Mouse (Mus musculus) cortical plate, adult 2 months (tissue): Measurements from ENCODE around the gene Tnr. TPM values are rescaled to one million over a fixed set of nuclear protein-coding genes. Genes with fewer than 3 reads are reported as not detected.

Experiments used
- H3K27ac ChIP-seq: fragments of 200-500 bp; 2 replicates; pipeline ENCODE4 v1.5.1; 2012; ENCODE audit warnings: low read length, control low read depth, inconsistent platforms; ENCODE audit not compliant: insufficient read depth
- H3K4me1 ChIP-seq: fragments of 200-500 bp; 2 replicates; pipeline ENCODE4 v1.6.1; 2011; ENCODE audit warnings: low read length; ENCODE audit not compliant: control insufficient read depth, insufficient read depth
- H3K4me3 ChIP-seq: fragments of 200-500 bp; 2 replicates; pipeline ENCODE4 v1.5.1; 2011; ENCODE audit warnings: mild to moderate bottlenecking, low read length, control low read depth; ENCODE audit not compliant: insufficient read depth
- CTCF ChIP-seq: fragments of 200-500 bp; IDR thresholded peaks from 2 replicates; pipeline ENCODE4 v1.5.1; 2011; ENCODE audit warnings: mild to moderate bottlenecking, control low read depth, low read length; ENCODE audit not compliant: insufficient read depth; ENCODE audit errors: extremely low read depth
- POLR2A ChIP-seq: fragments of 200-500 bp; IDR thresholded peaks from 2 replicates; pipeline ENCODE4 v1.6.1; 2011; ENCODE audit warnings: mild to moderate bottlenecking, low read length, control low read depth; ENCODE audit not compliant: insufficient read depth; ENCODE audit errors: extremely low read depth
- polyA plus RNA-seq: library from polyadenylated mRNA; depleted of rRNA; stranded (reverse); fragments of >200 nt; gene quantifications from 2 replicates; pipeline ENCODE4 v1.2.3, GENCODE M21; 2012

Tnr gene
- polyA plus RNA-seq, 1 experiment: 32.1 TPM

DNA sequence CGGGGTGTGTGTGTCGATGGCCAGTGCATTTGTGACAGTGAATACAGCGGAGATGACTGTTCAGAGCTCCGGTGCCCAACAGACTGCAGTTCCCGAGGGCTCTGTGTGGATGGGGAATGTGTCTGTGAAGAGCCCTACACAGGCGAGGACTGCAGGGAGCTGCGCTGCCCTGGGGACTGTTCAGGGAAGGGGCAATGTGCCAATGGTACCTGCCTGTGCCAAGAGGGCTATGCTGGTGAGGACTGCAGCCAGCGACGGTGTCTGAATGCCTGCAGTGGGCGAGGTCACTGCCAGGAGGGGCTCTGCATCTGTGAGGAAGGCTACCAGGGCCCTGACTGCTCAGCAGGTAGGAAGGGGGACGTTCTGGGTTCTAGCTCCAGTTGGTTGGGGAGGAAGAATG, 328.5 kb downstream of the Tnr start:
- peaks cover 2% of the 10 kb centered on the region; the same call in 1 of the 2 replicates for H3K4me1 ChIP-seq
- TF ChIP-seq CTCF: no peak

DNA sequence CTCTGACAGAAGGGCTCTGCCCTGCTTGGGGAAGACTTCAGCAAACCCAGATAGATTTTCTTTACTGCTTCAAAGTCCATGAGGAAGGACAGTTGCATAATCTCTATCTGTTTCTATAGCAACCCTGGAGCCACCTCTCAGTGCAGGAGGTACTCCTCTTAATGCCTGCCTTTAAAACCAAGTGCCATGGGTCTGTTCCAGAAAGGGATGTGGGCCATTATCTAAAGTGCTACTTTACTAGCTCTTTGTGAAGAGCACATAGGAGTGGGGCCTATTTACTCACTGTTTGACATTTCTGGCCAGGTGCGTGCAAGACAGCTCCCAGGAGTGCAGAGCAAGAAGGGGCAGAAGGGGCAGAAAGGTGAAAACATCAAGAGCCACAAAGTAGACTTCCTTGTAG, 330.7 kb downstream of the Tnr start:
- TF ChIP-seq CTCF (no peak), POLR2A (no peak)
- peaks cover 2% of the 10 kb centered on the region; the same call in 1 of the 2 replicates for H3K4me1 ChIP-seq
- no peak overlapping the region for H3K4me3 ChIP-seq
- no peak overlapping the region for H3K27ac ChIP-seq

More for the DNA sequence above, 328.5 kb downstream of the Tnr start:
- Histone ChIP-seq H3K4me3 (no peak overlapping the region), H3K27ac (no peak overlapping the region)

- TF ChIP-seq CTCF: no peak
- Histone ChIP-seq H3K4me3 (no peak overlapping the region), H3K4me1 (no peaks in the 10 kb centered on the region), H3K27ac (no peak overlapping the region)
These were observed 338.4 kb downstream of the Tnr start for GRCm38 (mm10) chr1:159861782-159862474.

GRCm38 (mm10) chr1:159865696-159866095, 342.1 kb downstream of the Tnr start:
- H3K4me1 ChIP-seq: no peaks in the 10 kb centered on the region
- TF ChIP-seq POLR2A (no peak), CTCF (no peak)
- no peak overlapping the region for H3K27ac ChIP-seq
- no peak overlapping the region for H3K4me3 ChIP-seq

- H3K4me1 ChIP-seq: peaks cover 4% of the 10 kb centered on the region; the same call in 1 of the 2 replicates
- no peak overlapping the region for H3K4me3 ChIP-seq
- no peak overlapping the region for H3K27ac ChIP-seq
- TF ChIP-seq CTCF: no peak
- TF ChIP-seq POLR2A: no peak
These were observed 346.3 kb downstream of the Tnr start for GRCm38 (mm10) chr1:159869619-159870441.

DNA sequence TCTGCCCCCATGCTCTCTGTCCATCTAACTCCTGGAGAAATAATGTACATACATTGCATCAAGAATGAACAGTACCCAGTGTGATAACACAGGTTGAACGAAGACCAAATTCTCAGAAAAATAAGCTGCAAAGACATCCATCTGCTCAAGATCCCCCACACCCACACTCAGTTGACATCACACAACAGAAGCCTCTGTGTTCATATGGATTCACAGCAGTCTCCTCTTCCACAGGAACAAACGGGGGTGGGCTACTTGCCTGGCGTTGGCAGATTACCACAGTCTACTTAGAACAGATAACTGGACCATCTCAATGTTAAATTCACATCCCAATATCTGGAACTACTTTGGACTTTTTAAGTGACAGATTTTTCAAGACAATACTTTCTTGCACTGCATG, 349.3 kb downstream of the Tnr start:
- Histone ChIP-seq H3K4me1 (peaks cover 4% of the 10 kb centered on the region; the same call in 1 of the 2 replicates), H3K4me3 (no peak overlapping the region), H3K27ac (no peak overlapping the region)
- TF ChIP-seq POLR2A: no peak
- TF ChIP-seq CTCF: no peak

GRCm38 (mm10) chr1:159878681-159879080, 355.1 kb downstream of the Tnr start:
- Histone ChIP-seq H3K27ac (no peak overlapping the region), H3K4me1 (no peaks in the 10 kb centered on the region; the same call in 1 of the 2 replicates), H3K4me3 (no peak overlapping the region)
- TF ChIP-seq CTCF (peak; percentile 31; the same call in 1 of the 2 replicates), POLR2A (no peak)

DNA sequence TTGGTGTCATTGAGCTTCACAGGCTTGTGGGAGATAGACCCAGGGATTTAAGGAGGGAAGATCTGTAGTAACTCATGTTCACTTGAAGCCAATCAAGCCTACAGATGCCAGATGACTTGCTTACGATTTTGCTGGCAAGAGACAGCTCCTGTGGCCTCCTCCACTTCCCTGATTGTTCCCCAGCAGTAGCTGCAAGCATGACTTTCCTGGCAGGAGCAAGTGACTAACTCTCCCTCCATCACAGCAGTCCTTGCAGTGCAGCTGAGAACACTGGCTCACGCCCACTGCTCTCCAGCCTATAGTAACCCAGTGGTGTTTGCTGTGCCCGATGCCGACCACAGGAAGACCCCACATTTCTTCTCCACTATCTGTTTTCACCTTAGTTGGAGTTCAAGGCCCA, 356.3 kb downstream of the Tnr start:
- Histone ChIP-seq H3K27ac (no peak overlapping the region), H3K4me1 (no peaks in the 10 kb centered on the region; the same call in 1 of the 2 replicates), H3K4me3 (no peak overlapping the region)
- TF ChIP-seq POLR2A (no peak), CTCF (no peak)

- Histone ChIP-seq H3K4me1 (peaks cover 2% of the 10 kb centered on the region), H3K27ac (no peak overlapping the region), H3K4me3 (no peak overlapping the region)
- TF ChIP-seq CTCF: no peak
- no peak for TF ChIP-seq POLR2A
These were observed 361.9 kb downstream of the Tnr start for GRCm38 (mm10) chr1:159885476-159885875.

DNA sequence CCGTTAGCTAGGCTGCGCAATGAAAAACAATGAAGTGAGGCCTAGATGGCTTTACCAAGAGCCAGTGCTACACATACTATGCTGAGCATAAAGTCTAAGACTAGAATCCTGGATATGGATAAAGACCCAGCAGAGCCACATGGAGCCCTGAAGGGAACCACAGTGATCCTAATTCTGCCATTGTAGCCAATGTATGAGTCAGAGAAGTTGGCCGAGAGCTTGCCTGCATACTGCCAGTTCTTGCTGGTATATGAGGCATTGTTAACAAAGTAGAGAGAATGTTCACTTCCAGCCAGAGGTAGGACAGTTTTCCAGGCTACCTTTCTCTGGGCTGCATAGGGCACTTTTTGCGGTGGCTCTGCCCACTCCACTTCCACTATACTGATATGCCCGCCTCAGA, 365.0 kb downstream of the Tnr start:
- H3K27ac ChIP-seq: no peak overlapping the region

More for the DNA sequence above, 365.0 kb downstream of the Tnr start:
- Histone ChIP-seq H3K4me3 (no peak overlapping the region), H3K4me1 (peaks cover 3% of the 10 kb centered on the region)
- TF ChIP-seq CTCF (no peak), POLR2A (no peak)
